Mouse (Mus musculus): ENCODE results near the gene Adgra1.
A peak's percentile ranks its signal among the peaks of the same experiment; 100 is the strongest.

Gene Adgra1

GRCm38 (mm10) chr7:139834036-139834435, at the start of gene Adgra1:
Gene Adgra1 (plus strand): TSS chr7:139834174.
- peak; percentile 83 for DNase-seq (ENCODE audit: extremely low spot score)

- no peak for DNase-seq (ENCODE audit: extremely low spot score)
Measured at GRCm38 (mm10) chr7:139787382-139787781, 46.6 kb upstream of the Adgra1 start.

- DNase-seq (ENCODE audit: extremely low spot score), result no peak
Measured at GRCm38 (mm10) chr7:139788927-139789326, 45.0 kb upstream of the Adgra1 start.

DNA sequence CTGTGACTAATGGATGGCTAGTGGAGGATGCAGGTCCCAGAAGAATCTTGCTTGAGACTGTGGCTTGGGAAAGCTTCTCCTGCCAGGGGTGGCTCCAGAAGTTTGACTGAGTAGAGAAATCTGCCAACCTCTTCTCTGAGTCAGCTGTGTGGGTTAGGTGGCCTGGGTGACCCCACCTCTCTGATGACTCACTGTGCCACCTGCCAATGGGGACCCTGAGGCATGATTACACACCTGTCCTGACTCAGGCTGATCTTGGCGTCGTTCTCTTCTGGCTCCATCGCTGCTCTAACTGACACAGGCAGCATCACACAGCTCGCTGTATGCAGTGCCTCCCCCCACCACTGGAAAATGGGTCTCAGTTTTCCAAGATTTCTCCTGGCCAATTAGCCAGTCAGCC, 44.3 kb upstream of the Adgra1 start:
- DNase-seq (ENCODE audit: extremely low spot score), result no peak

GRCm38 (mm10) chr7:139791601-139792000, 42.4 kb upstream of the Adgra1 start:
- DNase-seq (ENCODE audit: extremely low spot score), result no peak

DNA sequence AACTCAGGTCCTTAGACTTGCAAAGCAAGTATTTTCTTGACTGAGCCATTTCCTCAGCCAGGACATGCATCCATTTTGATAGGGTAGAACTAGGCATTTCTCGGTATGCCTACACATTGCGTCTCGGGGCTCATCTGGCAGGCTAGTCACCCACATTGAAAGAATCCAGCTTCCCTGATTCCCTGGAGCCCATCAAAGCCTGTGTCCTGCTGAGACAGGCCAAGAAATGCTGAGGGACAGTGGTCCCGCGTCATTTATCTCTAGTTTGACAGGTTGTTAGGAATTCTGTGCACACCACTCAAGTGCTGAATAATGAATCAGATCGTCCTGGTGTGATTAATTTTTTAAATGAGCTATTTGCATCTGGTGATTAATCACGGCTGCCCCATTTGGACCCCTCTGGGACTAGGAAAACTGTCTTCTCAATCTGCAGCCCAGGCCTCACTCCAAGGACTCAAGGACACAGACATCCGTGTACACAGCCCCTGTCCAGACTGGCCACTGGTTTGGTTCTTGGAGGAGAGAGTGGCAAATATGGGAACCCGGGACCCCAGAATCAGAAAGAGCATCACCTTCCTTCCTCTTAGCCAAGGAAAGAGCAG, 38.9 kb upstream of the Adgra1 start:
- no peak for DNase-seq (ENCODE audit: extremely low spot score)

- no peak for DNase-seq (ENCODE audit: extremely low spot score)
Measured at GRCm38 (mm10) chr7:139797186-139798109, 36.5 kb upstream of the Adgra1 start.

GRCm38 (mm10) chr7:139806175-139806601, 27.8 kb upstream of the Adgra1 start:
- DNase-seq (ENCODE audit: extremely low spot score), result no peak

GRCm38 (mm10) chr7:139810036-139810435, 23.9 kb upstream of the Adgra1 start:
- DNase-seq (ENCODE audit: extremely low spot score), result no peak

DNA sequence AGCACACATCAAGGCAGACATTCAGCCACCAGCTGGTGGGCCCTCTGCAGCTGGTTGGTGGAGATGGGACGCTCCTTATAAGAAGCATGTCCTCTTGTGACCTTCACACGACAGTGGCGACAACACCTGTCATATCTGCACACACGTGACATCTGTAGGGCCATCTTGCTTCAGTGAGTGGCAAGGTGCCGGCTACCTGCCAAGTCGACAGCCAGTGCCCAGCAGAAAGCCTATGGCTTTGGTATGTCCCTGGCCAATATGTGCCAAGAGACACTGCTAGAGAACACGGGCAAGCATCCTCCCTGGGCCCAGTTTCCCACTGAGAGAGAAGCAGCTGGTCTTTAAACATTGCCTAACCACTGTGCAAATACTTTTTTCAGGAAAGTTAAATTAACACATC, 22.3 kb upstream of the Adgra1 start:
- no peak for DNase-seq (ENCODE audit: extremely low spot score)

DNA sequence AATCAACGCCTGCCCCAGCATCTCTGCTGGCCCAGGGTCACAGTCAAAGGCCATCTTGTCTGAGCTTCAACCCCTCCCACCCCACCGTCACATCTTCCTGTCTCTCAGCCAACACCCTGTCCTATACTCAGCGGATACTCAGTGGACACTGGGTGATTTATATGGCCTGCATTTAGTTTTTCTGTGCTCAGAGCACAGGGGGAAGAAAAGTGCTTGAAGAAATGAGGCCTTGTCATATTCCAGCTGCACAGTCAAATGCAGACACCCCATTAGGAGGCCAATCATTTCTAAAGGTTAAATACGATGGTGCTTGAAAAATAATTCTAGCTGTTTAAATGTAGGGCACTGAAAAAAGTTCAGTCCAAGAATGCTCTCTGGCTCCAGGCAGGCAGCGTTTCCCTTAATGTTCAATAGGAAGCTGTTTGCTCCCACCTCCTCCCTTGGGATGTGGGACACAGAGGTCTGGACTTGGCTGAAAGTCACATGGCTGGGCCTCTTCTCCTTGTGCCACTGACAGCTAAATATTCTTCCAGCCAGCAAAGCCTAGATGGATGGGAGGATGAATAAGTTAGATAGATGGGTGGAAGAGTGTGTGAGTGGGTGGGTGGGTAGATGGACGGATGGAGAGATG, 20.3 kb upstream of the Adgra1 start:
- no peak for DNase-seq (ENCODE audit: extremely low spot score)

DNA sequence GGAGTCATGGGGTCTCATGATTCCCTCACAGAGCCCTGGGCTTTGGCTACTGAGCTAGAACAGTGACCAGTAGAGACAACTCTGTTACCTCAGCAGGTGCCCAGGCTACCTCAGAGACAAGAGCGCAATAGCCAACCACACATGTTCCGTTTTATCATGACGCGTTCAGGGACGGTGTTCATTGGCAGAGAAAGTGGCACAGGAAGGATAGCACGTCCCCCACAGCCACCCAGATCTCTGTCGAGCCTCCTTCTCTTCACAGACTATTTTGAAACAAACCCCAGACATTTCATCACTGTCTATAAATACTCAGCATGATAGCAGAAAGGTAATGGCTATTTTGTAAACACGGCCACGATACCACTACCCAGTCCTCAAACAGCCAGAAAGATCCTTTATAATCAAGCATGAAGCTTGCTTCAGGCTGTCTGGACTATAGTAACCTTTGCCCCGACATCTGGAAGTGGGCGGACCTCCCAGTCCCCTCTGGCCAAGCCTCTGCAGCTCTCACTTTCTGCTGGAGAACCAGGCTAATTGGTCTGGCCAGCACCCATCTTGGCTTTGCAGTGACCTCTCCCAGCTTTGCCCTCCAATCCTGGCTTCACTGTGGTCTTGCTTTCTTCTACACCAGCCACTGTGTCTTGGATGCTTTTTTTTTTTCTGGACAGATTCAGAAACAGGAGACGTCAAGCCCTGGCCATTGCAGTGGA, 11.5 kb upstream of the Adgra1 start:
- no peak for DNase-seq (ENCODE audit: extremely low spot score)

- peak; percentile 36 for DNase-seq (ENCODE audit: extremely low spot score)
Measured at GRCm38 (mm10) chr7:139827687-139828086, 6.3 kb upstream of the Adgra1 start.

GRCm38 (mm10) chr7:139833532-139833931, 442 bp upstream of the Adgra1 start:
- no peak for DNase-seq (ENCODE audit: extremely low spot score)

DNA sequence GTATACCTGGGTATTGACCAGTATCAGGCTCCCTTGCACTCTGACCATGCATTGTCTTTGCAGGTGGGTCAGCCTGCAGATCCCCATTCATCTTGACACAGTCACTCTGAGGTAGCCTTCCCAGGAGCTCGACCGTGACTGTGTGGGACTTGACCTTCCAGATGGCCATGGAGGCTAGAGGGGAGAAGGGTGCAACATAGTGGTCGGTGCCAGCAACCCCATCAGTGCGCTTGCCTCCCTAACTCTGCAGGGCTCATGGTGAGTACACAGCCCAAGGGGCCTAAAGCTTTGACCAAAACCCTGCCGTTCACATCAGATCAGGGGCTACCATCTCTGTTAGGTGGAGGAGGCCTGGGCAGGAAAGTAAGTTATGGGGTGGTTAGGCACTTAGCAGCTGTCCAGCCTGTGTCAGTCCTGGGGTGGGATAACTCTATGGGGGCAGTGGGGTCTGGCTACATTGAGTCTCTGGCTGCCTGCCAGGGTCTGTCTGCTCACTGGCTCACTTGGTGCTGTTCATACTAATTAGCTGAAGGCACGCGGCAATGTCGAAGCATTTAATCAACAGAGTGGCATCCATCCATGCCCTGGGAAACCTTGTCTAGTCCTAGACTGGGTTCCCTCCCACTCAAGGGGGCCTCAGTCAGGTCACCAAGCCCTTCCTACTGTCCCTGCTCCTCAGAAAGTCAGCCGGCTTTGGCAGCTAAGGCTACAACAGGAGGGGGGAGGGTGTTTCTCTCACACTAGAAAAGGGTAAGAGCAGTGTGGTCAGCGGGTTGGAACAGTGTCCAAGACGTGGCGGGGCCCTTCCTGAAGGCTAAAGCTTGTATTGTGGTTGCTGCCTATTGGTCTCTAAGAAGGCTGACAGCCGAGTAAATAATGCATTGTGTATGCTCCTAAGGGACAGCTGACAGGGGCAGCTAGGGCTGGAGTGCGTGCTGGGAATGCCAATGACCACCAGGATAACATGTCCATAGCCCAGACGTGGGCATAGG, 1.5 kb downstream of the Adgra1 start:
- DNase-seq (ENCODE audit: extremely low spot score), result no peak

- no peak for DNase-seq (ENCODE audit: extremely low spot score)
Measured at GRCm38 (mm10) chr7:139840443-139841168, 6.6 kb downstream of the Adgra1 start.

- no peak for DNase-seq (ENCODE audit: extremely low spot score)
Measured at GRCm38 (mm10) chr7:139842397-139842796, 8.4 kb downstream of the Adgra1 start.

GRCm38 (mm10) chr7:139843140-139843539, 9.2 kb downstream of the Adgra1 start:
- no peak for DNase-seq (ENCODE audit: extremely low spot score)

DNA sequence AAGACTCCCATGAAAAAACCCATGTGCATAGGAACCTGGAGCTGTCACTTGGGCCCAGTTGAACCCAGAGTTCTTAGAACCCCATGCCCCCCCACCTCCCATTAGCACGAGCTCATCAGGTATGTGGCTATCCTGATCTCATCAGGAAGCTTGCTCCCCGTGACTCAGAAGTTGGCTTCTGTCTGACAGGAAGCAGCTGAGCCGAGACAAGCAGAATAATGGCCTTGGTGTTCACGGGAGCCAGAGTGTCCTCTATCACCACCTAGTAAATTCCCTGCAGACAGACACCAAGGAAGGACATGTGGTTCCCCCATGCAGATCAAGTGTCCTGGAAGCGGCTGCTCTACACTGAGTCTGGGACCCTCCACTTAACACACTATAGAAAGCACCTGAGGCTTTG, 9.8 kb downstream of the Adgra1 start:
- DNase-seq (ENCODE audit: extremely low spot score), result no peak

GRCm38 (mm10) chr7:139845101-139845500, 11.1 kb downstream of the Adgra1 start:
- no peak for DNase-seq (ENCODE audit: extremely low spot score)

All from embryo, embryonic 9.5 days (tissue).